Mouse (Mus musculus): ENCODE measurements at regions not wholly inside any gene's neighbourhood (a gene's known extent, or its start where the extent isn't known, plus 50 kb on each side); places are given as distances from the start of the nearest gene placed in this dataset.

GRCm38 (mm10) chr3:159760949-159761348 is 78.5 kb upstream of the Wls start:
- no peak for TF ChIP-seq CTCF (IDR thresholded peaks at IDR 0.05; ENCODE audit: low read depth)
- TF ChIP-seq EP300 (IDR thresholded peaks at IDR 0.05; ENCODE audit: low read depth) = no peak
